Mouse (Mus musculus): ENCODE results near the gene Phf13. TPM values are rescaled to one million over a fixed set of nuclear protein-coding genes. Genes with fewer than 3 reads are reported as not detected.
A peak's percentile ranks its signal among the peaks of the same experiment; 100 is the strongest.

Phf13 gene
- polyA plus RNA-seq, 1 experiment, result 3.8 TPM

GRCm38 (mm10) chr4:151993035-151993434 is 3.0 kb downstream of the Phf13 start:
- peaks cover 11% of the 10 kb centered on the region for H3K27me3 ChIP-seq (ENCODE audit: control insufficient read depth, insufficient read depth, low read length)
- DNase-seq (ENCODE audit: low read depth in 1 of 2, low spot score in 2 of 2), result no peak
- no peak overlapping the region for H3K27ac ChIP-seq (ENCODE audit: insufficient read depth, low read length)
- H3K4me3 ChIP-seq (ENCODE audit: extremely low read depth, insufficient read depth, insufficient read length), result no peak overlapping the region
- no peak for TF ChIP-seq CTCF (IDR thresholded peaks at IDR 0.05; ENCODE audit: extremely low read depth, insufficient read depth, insufficient read length, insufficient replicate concordance)
- no peak for TF ChIP-seq POLR2A (IDR thresholded peaks at IDR 0.05; ENCODE audit: low read depth, low read length)
- peaks cover 2% of the 10 kb centered on the region; the same call in 1 of the 2 replicates for H3K4me1 ChIP-seq (ENCODE audit: control insufficient read depth, insufficient read depth, insufficient read length)
- 0 out of 2 replicates have a peak, but pooled peaks cover 6% of the 10 kb centered on the region for H3K36me3 ChIP-seq (ENCODE audit: control insufficient read depth, insufficient read depth, low read length)
- WGBS, result 85% methylated on average over 6 of the region's 6 CpGs

GRCm38 (mm10) chr4:151992091-151992490 is 4.0 kb downstream of the Phf13 start:
- TF ChIP-seq CTCF (IDR thresholded peaks at IDR 0.05; ENCODE audit: extremely low read depth, insufficient read depth, insufficient read length, insufficient replicate concordance), result no peak
- TF ChIP-seq POLR2A (IDR thresholded peaks at IDR 0.05; ENCODE audit: low read depth, low read length), result no peak
- WGBS, result 96% methylated on average over 9 of the region's 9 CpGs

GRCm38 (mm10) chr4:151989110-151989488 is 7.0 kb downstream of the Phf13 start:
- DNase-seq (ENCODE audit: low read depth in 1 of 2, low spot score in 2 of 2), result no peak
- H3K4me3 ChIP-seq (ENCODE audit: extremely low read depth, insufficient read depth, insufficient read length), result peak overlapping the region; percentile 97; the same call in 1 of the 2 replicates
- H3K27ac ChIP-seq (ENCODE audit: insufficient read depth, low read length), result no peak overlapping the region
- no peak; the same call in 1 of the 2 replicates for TF ChIP-seq POLR2A (IDR thresholded peaks at IDR 0.05; ENCODE audit: low read depth, low read length)
- TF ChIP-seq CTCF (IDR thresholded peaks at IDR 0.05; ENCODE audit: extremely low read depth, insufficient read depth, insufficient read length, insufficient replicate concordance), result no peak
- H3K4me1 ChIP-seq (ENCODE audit: control insufficient read depth, insufficient read depth, insufficient read length), result peaks cover 8% of the 10 kb centered on the region; the same call in 1 of the 2 replicates
- WGBS, result 54% methylated on average over 6 of the region's 6 CpGs
- peaks cover 9% of the 10 kb centered on the region; the same call in 1 of the 2 replicates for H3K36me3 ChIP-seq (ENCODE audit: control insufficient read depth, insufficient read depth, low read length)
- no peaks in the 10 kb centered on the region for H3K27me3 ChIP-seq (ENCODE audit: control insufficient read depth, insufficient read depth, low read length)

More at GRCm38 (mm10) chr4:151992091-151992490, 4.0 kb downstream of the Phf13 start:
- DNase-seq (ENCODE audit: low read depth in 1 of 2, low spot score in 2 of 2), result no peak
- Histone ChIP-seq H3K27ac (ENCODE audit: insufficient read depth, low read length) (no peak overlapping the region), H3K36me3 (ENCODE audit: control insufficient read depth, insufficient read depth, low read length) (0 out of 2 replicates have a peak, but pooled peaks cover 6% of the 10 kb centered on the region), H3K4me3 (ENCODE audit: extremely low read depth, insufficient read depth, insufficient read length) (no peak overlapping the region), H3K4me1 (ENCODE audit: control insufficient read depth, insufficient read depth, insufficient read length) (peaks cover 5% of the 10 kb centered on the region; the same call in 1 of the 2 replicates), H3K27me3 (ENCODE audit: control insufficient read depth, insufficient read depth, low read length) (peaks cover 11% of the 10 kb centered on the region)

- no peaks in the 10 kb centered on the region for H3K27me3 ChIP-seq (ENCODE audit: control insufficient read depth, insufficient read depth, low read length)
- under 1% methylated on average over 54 of the region's 54 CpGs for WGBS
- peaks cover 10% of the 10 kb centered on the region; the same call in 1 of the 2 replicates for H3K36me3 ChIP-seq (ENCODE audit: control insufficient read depth, insufficient read depth, low read length)
- peak in 1 of 2 experiments; percentile 82 for DNase-seq (ENCODE audit: low read depth in 1 of 2, low spot score in 2 of 2)
- H3K4me1 ChIP-seq (ENCODE audit: control insufficient read depth, insufficient read depth, insufficient read length), result peaks cover 8% of the 10 kb centered on the region; the same call in 1 of the 2 replicates
- H3K27ac ChIP-seq (ENCODE audit: insufficient read depth, low read length), result peak within 1 kb of the TSS; percentile 72
- H3K4me3 ChIP-seq (ENCODE audit: extremely low read depth, insufficient read depth, insufficient read length), result peak within 1 kb of the TSS; percentile 97
- TF ChIP-seq CTCF (IDR thresholded peaks at IDR 0.05; ENCODE audit: extremely low read depth, insufficient read depth, insufficient read length, insufficient replicate concordance) (no peak), POLR2A (IDR thresholded peaks at IDR 0.05; ENCODE audit: low read depth, low read length) (peak; percentile 9)
Observed at GRCm38 (mm10) chr4:151988342-151989109, 7.5 kb downstream of the Phf13 start, which contains the start of gene Thap3. TSS of gene Thap3 (minus strand) at chr4:151988997.

DNA sequence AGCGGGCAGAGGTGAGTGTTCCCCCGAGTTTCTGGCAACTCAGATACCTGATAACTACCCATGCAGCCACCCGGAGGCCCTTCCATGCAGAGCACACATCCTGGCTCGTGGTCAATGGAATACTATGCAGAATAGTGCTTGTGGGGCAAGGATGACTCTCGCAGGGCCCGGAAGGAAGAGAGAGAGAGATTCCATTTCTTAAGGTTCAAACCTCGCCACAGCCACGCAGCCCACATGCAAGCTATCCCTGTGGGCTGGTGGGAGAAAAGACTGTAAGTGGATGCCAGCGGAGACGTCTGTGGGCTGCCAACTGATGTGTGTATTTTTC is 8.1 kb downstream of the Phf13 start:
- WGBS, result 22% methylated on average over 10 of the region's 10 CpGs
- 0 out of 2 replicates have a peak overlapping the region, but pooled peaks have one; percentile 72 for H3K27ac ChIP-seq (ENCODE audit: insufficient read depth, low read length)

DNA sequence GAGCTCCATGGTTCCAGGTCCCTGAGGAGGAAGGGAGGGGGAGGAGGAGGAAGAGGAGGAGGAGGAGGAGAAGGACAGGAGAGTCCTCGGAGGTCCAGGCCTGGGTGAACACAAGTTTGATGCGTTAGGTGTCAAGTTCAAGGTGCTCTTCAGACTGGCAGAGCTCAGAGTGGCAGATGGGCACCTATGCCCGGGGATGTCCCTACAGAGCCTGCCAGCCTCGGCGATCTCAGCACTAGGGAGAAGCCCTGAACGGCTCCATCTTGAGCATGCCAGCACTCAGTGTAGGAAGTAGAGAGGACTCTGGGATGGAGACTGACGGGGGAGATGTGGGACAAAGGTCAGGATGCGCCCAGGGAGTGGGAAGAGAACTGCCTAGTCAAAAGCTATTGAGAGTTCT is 9.4 kb downstream of the Phf13 start:
- DNase-seq (ENCODE audit: low read depth in 1 of 2, low spot score in 2 of 2), result no peak
- peaks cover 8% of the 10 kb centered on the region; the same call in 1 of the 2 replicates for H3K4me1 ChIP-seq (ENCODE audit: control insufficient read depth, insufficient read depth, insufficient read length)
- H3K36me3 ChIP-seq (ENCODE audit: control insufficient read depth, insufficient read depth, low read length), result peaks cover 12% of the 10 kb centered on the region
- no peaks in the 10 kb centered on the region for H3K27me3 ChIP-seq (ENCODE audit: control insufficient read depth, insufficient read depth, low read length)
- H3K4me3 ChIP-seq (ENCODE audit: extremely low read depth, insufficient read depth, insufficient read length), result no peak overlapping the region
- H3K27ac ChIP-seq (ENCODE audit: insufficient read depth, low read length), result no peak overlapping the region
- TF ChIP-seq POLR2A (IDR thresholded peaks at IDR 0.05; ENCODE audit: low read depth, low read length), result no peak
- TF ChIP-seq CTCF (IDR thresholded peaks at IDR 0.05; ENCODE audit: extremely low read depth, insufficient read depth, insufficient read length, insufficient replicate concordance), result no peak
- 84% methylated on average over 8 of the region's 8 CpGs for whole genome bisulfite sequencing

More for the DNA sequence above, 8.1 kb downstream of the Phf13 start:
- Histone ChIP-seq H3K4me3 (ENCODE audit: extremely low read depth, insufficient read depth, insufficient read length) (peak overlapping the region; percentile 97; the same call in 1 of the 2 replicates), H3K4me1 (ENCODE audit: control insufficient read depth, insufficient read depth, insufficient read length) (peaks cover 8% of the 10 kb centered on the region; the same call in 1 of the 2 replicates), H3K27me3 (ENCODE audit: control insufficient read depth, insufficient read depth, low read length) (no peaks in the 10 kb centered on the region), H3K36me3 (ENCODE audit: control insufficient read depth, insufficient read depth, low read length) (peaks cover 12% of the 10 kb centered on the region)
- no peak for TF ChIP-seq CTCF (IDR thresholded peaks at IDR 0.05; ENCODE audit: extremely low read depth, insufficient read depth, insufficient read length, insufficient replicate concordance)
- DNase-seq (ENCODE audit: low read depth in 1 of 2, low spot score in 2 of 2), result no peak

Measured in spleen, adult 2 months (tissue).